Mouse (Mus musculus) fat pad, adult 2 months (tissue): ENCODE measurements at regions not wholly inside any gene's neighbourhood (a gene's known extent, or its start where the extent isn't known, plus 50 kb on each side); places are given as distances from the start of the nearest gene placed in this dataset.
A peak's percentile ranks its signal among the peaks of the same experiment; 100 is the strongest.

Experiments
- DNase-seq: peaks from one replicate; pipeline ENCODE4 v3.0.0-alpha.2; 2011; ENCODE audit warnings: low read depth, low spot score; ENCODE audit errors: extremely low read depth

GRCm38 (mm10) chr13:60067325-60067724 is 109.8 kb downstream of the Gas1 start:
- DNase-seq, result no peak

DNA sequence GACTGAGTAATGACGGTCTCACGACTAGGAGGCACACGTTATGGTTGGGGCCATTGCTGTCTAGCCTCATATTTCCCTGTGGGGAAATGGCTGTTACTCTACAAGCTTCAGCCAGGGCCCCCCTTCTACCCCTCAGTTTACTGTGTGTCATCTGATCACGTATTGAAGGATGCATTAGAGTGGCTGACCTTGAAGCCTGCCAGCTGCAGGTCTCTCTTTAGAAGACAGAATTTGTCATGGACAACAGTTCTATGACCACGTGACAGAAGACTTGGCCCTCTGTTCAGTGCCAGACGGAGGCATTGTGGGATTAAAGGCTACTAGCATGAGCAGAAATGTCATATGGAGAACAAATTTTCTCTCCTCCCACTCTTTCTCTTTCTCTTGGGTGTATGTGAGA is 115.6 kb downstream of the Gas1 start:
- no peak for DNase-seq

GRCm38 (mm10) chr13:60057761-60058274 is 119.3 kb downstream of the Gas1 start:
- no peak for DNase-seq

DNA sequence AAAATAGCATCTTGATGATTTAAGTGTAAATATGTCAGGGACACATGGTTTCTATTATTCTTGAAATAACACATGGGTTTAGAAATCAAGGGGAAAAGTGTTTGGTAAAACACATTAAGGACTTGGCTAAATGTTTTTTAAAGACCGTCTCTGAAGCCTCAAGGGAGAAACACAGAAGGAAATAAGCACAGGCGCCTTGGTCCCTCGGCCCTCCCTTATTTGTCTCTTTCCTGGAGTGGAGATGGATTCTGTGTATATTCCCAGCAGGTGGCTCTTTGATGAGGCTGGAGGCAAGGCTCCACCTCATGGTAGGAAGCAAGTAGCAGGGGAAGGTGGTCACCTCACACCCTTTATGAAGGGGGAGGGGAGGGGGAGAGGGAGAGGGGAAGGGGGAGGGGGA is 122.6 kb downstream of the Gas1 start:
- DNase-seq, result no peak

DNA sequence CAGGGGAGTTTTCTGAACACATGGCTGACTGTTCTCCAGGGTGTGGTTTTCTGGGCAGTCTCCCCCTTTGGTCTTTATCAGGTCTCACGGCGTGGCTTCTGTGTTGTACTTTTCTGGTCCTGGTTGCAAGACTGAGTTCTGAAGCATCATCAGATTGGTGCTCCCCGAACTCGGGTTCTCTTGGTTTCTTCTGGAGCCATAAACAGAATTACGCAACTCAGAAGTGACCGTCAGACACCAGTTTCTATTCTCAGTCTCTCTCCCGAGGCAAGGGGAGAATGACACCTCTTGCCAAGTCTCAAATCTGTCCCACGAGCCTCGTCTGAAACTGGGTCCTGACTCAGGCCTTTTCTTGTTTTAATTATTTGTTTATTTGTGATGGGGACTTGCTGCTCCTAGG is 123.1 kb downstream of the Gas1 start:
- DNase-seq, result no peak

- DNase-seq, result no peak
Observed at GRCm38 (mm10) chr13:60051866-60052265, 125.3 kb downstream of the Gas1 start.

DNA sequence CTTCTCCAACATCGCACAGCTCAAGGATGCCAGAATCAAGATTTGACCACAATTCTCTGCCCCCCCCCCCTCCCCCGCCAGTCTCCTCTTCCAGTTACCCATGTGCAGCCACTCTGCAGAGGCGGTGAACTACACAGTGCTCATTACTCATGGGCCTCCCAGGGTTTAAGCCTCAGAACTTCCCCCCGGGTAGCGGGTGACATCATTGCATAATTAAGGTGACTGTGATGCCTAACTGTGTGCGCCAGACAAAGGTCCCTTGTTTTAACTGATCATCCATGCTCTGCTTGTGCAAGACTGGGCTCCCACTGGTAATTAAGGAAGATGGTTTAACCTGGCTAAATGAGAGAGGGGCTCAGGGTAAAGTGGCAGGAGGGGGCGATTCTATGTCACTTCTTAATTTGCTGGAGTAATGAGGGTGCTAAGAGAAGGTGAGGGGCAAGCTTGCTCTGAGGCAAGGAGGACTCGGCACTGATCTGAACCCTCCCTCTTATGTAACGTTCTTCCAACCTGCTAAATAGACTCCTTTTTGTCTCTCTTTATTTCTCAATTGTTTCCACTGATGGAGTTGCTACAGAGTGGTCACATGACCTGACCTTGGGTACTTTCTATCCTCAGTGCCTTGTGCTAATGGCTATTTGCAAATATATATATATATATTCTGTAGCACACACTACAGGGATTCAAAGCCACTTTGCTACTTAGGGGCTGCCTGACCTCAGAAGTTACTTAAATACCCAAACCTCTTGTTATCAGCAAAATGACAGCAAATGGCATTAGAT is 126.2 kb downstream of the Gas1 start:
- DNase-seq, result peak; percentile 42

DNA sequence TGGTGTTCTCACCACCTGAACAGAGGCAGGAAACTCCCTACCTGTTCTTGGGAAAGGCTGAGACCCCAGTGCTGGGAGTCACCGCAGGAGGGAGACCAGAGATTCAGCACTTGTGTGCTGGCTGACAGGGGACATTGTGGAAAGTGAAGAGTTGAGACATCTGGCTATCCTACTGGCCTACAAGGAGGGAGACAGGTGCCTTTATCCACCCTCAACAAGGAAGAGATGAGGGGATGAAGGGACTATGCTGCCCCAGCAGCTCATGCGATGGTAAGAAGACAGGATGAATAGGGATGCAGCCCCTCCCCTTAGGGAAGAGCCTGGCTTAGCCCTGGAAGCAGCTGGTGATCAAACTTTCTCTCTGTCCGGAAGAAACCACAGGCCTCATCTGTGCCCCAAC is 127.5 kb downstream of the Gas1 start:
- DNase-seq, result no peak

DNA sequence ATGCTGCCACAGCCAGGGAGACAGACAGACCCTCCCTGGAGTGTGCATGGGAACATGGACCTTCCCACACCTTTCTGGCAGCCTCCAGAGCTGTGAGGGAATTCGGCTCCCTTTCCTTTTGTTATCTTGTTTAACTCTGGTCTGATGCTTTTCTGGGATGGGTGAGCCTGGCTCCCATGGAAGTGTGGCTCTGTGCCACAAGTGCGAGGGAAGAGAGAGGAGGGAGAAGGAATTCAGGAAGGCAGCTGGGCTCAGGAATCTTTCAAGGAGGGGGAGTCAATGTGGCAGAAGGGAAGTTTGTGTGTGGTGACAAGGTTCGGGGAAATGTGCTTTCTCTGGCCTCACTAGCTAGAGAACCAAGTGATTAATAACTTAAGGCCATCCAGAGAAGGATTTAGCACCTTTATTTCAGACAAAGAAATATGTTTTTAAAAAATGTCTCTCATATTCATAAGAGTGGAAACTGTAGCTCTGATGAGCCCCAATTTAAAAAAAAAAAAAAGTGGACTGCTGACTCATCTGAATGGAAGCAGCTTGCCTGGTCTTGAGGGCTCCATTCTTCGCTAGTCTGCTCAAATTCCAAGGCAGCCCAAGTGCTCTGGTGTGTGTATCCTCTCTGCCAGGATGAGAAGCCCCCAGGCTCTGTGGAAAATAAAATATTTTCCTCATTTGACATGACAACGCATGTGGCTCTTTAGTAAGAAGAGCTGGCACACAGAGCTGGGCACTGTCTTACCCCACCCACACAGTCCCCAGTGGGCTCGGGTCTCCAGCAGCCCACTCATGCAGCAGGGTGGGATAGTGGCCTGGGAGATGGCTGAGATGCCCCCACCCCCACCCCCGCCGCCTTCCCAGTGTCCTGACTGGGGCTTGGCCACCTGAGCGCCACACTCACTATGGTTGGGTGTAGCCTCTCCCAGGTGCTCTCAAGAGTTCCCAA is 129.1 kb downstream of the Gas1 start:
- DNase-seq, result no peak

DNA sequence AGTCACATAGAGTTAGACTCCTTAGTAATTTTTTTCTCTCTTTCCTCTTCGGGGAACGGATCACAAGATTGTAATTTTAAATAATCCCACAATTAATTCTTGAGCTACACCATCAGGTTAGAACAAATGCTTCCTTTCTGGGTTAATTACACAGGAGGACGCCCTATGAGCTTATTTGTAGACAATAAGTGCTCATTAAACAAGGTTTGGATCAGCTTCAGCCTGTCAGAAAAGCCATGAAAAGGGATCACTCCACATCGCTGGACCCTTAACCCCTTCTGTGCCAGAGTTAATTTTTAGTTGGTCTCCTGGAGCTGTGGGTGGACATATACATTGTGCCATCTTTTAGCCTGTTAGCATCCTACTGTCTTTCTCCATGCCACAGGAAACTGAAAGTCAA is 131.4 kb downstream of the Gas1 start:
- no peak for DNase-seq

- DNase-seq, result peak; percentile 80
Observed at GRCm38 (mm10) chr13:60044876-60045275, 132.3 kb downstream of the Gas1 start.

DNA sequence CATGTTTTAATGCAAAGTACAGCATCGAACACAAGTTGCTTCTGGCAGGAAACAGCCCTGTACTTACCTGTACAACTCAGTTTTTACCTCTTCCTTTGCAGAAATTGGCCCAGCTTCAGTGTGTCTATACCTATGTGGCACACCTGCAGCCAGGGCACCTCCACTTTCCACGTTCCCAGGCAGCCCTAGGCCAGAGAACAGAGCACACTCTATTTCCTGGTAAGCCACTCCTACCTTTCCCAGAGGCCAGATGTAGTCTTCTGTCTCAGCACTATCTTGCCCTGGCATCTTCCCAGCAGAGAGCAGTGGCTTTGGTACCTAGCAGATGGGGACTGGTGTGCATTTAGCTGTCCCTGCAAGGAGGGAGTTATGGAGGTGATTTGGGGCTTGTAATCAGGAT is 134.7 kb downstream of the Gas1 start:
- peak; percentile 59 for DNase-seq

- no peak for DNase-seq
Observed at GRCm38 (mm10) chr13:60035536-60036130, 141.5 kb downstream of the Gas1 start.

DNA sequence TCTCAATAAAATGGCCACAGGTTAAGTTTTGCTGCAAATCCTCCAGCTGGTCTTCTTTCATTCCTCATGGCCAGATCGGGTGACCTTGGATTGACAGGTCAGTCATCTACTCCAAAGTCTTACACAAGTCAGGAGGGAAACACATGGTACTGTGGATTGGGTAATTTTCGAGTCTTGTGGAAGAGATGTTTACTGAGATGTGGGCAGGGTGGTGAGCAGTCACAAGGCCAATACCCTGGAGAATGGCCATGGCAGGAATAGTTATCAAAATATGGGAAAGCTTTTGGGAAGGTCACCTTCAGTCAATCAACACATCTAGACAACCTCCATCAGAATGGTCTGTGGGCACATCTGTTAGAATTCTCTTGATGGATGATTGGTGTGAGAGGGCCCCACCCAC is 144.0 kb downstream of the Gas1 start:
- DNase-seq, result no peak

DNA sequence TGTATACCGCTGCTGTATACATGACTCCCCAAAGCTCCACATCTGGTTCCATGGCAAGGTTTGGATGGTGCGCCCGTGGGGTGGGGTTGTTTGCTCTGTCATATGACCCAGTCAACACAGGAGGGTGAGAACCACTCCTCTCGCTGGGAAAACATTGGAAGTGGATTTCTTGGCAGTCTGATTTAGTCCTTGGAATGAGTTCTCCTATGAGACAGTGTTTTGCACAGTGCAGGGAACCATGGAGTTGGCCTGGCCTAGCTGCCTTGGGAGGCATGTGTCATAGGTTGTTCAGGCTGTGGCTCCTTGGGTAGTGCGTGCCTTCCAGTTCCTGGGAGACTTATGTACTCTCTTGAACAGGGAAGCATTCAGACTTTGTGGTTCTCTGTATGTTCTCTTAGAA is 144.6 kb downstream of the Gas1 start:
- no peak for DNase-seq

DNA sequence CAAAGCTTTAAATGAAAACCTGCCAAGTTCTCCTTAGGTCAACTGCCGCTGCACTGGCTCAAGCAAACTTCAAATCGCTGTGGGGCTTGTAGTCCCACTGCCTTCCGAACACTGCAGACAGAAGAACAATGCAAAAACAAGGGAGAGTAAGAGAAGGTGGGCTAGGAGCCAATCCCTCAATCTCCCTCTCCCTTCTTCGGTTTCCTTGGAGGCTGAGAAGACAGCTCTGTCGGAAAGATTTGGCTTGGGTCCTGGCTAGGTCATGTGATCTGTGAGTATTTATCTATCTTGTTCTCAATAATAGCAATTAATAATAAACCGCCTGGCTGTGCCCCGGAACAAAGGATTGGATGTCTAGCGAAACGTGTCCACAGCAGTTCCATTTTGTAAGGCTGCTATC is 147.6 kb downstream of the Gas1 start:
- no peak for DNase-seq

DNA sequence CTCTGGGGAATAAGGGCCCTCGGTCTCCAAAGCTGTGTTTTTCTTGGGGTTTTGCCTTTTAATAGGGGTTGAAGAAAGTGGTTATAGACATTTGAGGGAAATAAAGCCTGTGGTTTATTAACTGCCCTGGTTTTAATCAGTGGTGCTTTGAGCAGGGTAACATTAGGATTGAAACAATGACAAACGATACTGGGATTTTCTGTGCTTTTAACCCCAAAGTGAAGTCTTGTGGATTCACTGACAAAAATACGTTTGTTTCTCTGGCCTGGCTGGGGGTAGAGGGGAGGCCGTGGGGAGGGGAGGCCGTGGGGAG is 157.0 kb downstream of the Gas1 start:
- no peak for DNase-seq

DNA sequence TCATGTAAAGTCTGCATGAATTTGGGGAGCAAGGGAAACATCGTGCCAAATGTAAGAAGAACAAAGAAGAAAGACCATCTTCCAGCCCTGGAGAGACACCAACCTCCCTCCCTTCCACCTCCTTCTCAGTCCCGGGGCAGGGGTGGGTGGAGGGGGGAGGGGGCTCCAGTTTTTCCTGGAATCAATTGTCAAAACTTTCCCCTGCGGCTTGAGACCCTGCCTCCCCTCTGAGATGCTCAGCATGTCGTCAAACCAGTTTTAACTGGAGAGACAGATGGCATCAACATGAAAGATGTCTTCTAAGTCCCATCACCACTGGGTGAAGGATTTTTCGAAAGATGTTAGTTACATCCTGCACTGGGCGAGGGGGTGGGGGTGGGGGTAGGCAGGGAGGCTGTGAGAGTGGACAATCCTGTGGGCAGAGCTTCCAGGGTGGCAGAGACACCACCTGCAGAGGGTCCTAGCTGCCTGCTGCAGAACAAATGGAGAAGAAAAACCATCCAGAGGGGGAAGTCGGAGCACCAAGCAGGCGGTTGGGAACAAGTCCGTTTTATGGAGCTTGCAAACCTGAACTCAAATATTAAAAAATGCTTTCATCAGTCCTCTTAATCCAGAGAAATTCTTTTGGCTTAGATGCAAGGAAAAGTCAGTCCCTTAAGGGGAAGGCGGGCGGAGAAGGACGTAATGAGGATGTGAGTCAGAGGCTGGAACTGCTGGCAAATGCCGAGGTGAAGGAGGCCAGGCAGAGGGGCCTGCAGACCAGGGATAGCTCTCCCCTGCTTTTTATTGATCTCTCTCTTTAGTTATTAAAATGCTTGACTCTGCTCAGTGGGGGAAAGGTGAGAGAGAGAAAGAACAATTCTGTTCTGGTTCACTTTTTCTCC is 157.6 kb downstream of the Gas1 start:
- no peak for DNase-seq

DNA sequence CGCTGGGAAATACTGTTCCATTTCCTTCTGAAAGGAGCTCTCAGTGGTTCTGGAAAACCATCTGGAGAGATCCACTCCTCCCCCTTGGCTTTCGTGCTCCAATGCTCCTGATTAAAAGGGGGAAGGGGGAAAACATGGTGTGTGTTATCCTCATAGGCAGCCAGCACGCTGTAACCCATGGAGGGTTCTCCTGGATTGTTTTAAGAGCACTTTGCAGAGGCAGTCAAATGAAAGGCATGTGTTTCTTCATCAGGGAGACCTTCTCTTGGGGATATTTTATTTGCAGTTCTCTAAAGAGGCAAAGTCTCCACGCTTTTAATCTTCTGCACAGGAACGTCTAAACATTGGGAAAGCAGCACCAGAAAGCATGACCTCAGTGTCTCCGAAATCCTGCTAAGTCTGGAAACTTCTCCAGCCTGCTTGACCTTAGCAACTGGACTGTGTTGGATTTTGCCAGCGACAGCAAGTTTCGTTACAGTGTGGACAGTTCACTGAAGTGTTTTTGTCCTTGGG is 161.3 kb downstream of the Gas1 start:
- no peak for DNase-seq

GRCm38 (mm10) chr13:60012046-60012813 is 164.9 kb downstream of the Gas1 start:
- no peak for DNase-seq
